Mouse (Mus musculus) bone marrow, adult 2 months (tissue): ENCODE measurements around the gene Ccndbp1. TPM values are rescaled to one million over a fixed set of nuclear protein-coding genes. Genes with fewer than 3 reads are reported as not detected.
A peak's percentile ranks its signal among the peaks of the same experiment; 100 is the strongest.
"Not testable (repeated sequence)": the region's sequence is repeated elsewhere in the genome, so short reads cannot be mapped to it uniquely, and the experiment has no call there.

Experiments
- H3K27ac ChIP-seq: fragments of 200-500 bp; 2 replicates; pipeline ENCODE4 v1.5.1; 2012; ENCODE audit warnings: low read depth, mild to moderate bottlenecking, control low read depth, inconsistent platforms, low read length; ENCODE audit not compliant: control insufficient read depth, poor library complexity, insufficient read depth
- H3K4me1 ChIP-seq: fragments of 200-500 bp; 2 replicates; pipeline ENCODE4 v1.6.1; 2011; ENCODE audit warnings: low read length; ENCODE audit not compliant: control insufficient read depth, insufficient read depth
- H3K4me3 ChIP-seq: fragments of 200-500 bp; replicated peaks from 2 replicates; pipeline ENCODE3; 2011; ENCODE audit warnings: mild to moderate bottlenecking, low read depth, low read length, control low read depth; ENCODE audit not compliant: control insufficient read depth
- CTCF ChIP-seq: fragments of 200-500 bp; IDR thresholded peaks from 2 replicates; pipeline ENCODE4 v1.5.1; 2011; ENCODE audit warnings: low read length, control low read depth; ENCODE audit not compliant: control insufficient read depth, insufficient read depth
- POLR2A ChIP-seq: fragments of 200-500 bp; IDR thresholded peaks from 2 replicates; pipeline ENCODE4 v1.6.1; 2011; ENCODE audit warnings: low read depth, mild to moderate bottlenecking, control low read depth, low read length, borderline replicate concordance; ENCODE audit not compliant: control insufficient read depth
- WGBS: fragments of 180-500 bp; shearing (Covaris S2); methylation state at CpG from one replicate; pipeline ENCODE4 v1.1.7; 2018; 5-methylcytosine and 5-hydroxymethylcytosine counted together
- polyA plus RNA-seq: library from polyadenylated mRNA; stranded (reverse); fragments of >200 nt; gene quantifications from 2 replicates; pipeline ENCODE4 v1.2.4, GENCODE M21; 2011; ENCODE audit warnings: low replicate concordance; ENCODE audit not compliant: missing spikeins, insufficient read depth, insufficient read length

The Ccndbp1 gene
- polyA plus RNA-seq, 1 experiment: 79.1 TPM

- Histone ChIP-seq H3K4me3 (no peak overlapping the region), H3K27ac (no peak overlapping the region), H3K4me1 (no peaks in the 10 kb centered on the region; the same call in 1 of the 2 replicates)
- no peak for TF ChIP-seq POLR2A
- TF ChIP-seq CTCF: no peak
- WGBS: 86% methylated on average over 4 of the region's 4 CpGs
Measured at GRCm38 (mm10) chr2:120971766-120972165, 36.4 kb upstream of the Ccndbp1 start.

- 92% methylated on average over 8 of the region's 8 CpGs for WGBS
Measured at GRCm38 (mm10) chr2:120972257-120972656, 35.9 kb upstream of the Ccndbp1 start.

GRCm38 (mm10) chr2:120972964-120973363 is 35.2 kb upstream of the Ccndbp1 start:
- peaks cover 1% of the 10 kb centered on the region; the same call in 1 of the 2 replicates for H3K4me1 ChIP-seq
- whole genome bisulfite sequencing: 33% methylated on average over 5 of the region's 5 CpGs
- TF ChIP-seq CTCF (no peak), POLR2A (no peak)
- H3K4me3 ChIP-seq: no peak overlapping the region
- H3K27ac ChIP-seq: no peak overlapping the region

More at GRCm38 (mm10) chr2:120972257-120972656, 35.9 kb upstream of the Ccndbp1 start:
- not testable (repeated sequence) for H3K4me3 ChIP-seq, H3K27ac ChIP-seq, H3K4me1 ChIP-seq

- H3K27ac ChIP-seq: no peak overlapping the region
Measured at GRCm38 (mm10) chr2:120976308-120976707, 31.9 kb upstream of the Ccndbp1 start.

GRCm38 (mm10) chr2:120976990-120977925 is 30.9 kb upstream of the Ccndbp1 start, which contains the start of gene Tmem62:
Gene Tmem62 (plus strand): TSS chr2:120977017.
- peak within 1 kb of the TSS; percentile 90 for H3K4me3 ChIP-seq
- TF ChIP-seq POLR2A (peak; percentile 73; the same call in 1 of the 2 replicates), CTCF (peak; percentile 27; the same call in 1 of the 2 replicates)
- 2% methylated on average over 71 of the region's 71 CpGs for WGBS
- peaks cover 1% of the 10 kb centered on the region; the same call in 1 of the 2 replicates for H3K4me1 ChIP-seq
- H3K27ac ChIP-seq: peak within 1 kb of the TSS; percentile 93

More at GRCm38 (mm10) chr2:120976308-120976707, 31.9 kb upstream of the Ccndbp1 start:
- Histone ChIP-seq H3K4me1 (peaks cover 1% of the 10 kb centered on the region; the same call in 1 of the 2 replicates), H3K4me3 (peak overlapping the region; percentile 30)
- 54% methylated on average over 4 of the region's 4 CpGs for WGBS
- TF ChIP-seq CTCF (peak; percentile 29; the same call in 1 of the 2 replicates), POLR2A (no peak)

- 77% methylated on average over 8 of the region's 8 CpGs for WGBS
- Histone ChIP-seq H3K27ac (peak overlapping the region; percentile 93), H3K4me1 (peaks cover 1% of the 10 kb centered on the region; the same call in 1 of the 2 replicates)
Measured at GRCm38 (mm10) chr2:120977926-120978692, 30.1 kb upstream of the Ccndbp1 start.

GRCm38 (mm10) chr2:120978693-120979037 is 29.5 kb upstream of the Ccndbp1 start:
- Histone ChIP-seq H3K4me1 (peaks cover 1% of the 10 kb centered on the region; the same call in 1 of the 2 replicates), H3K4me3 (no peak overlapping the region), H3K27ac (no peak overlapping the region)
- TF ChIP-seq POLR2A (no peak), CTCF (no peak)
- 80% methylated on average over 2 of the region's 2 CpGs for WGBS

More at GRCm38 (mm10) chr2:120977926-120978692, 30.1 kb upstream of the Ccndbp1 start:
- TF ChIP-seq CTCF: no peak
- TF ChIP-seq POLR2A: no peak
- peak overlapping the region; percentile 90 for H3K4me3 ChIP-seq

GRCm38 (mm10) chr2:120979819-120980218 is 28.4 kb upstream of the Ccndbp1 start:
- no peak for TF ChIP-seq POLR2A
- no peak for TF ChIP-seq CTCF
- Histone ChIP-seq H3K4me1 (peaks cover 1% of the 10 kb centered on the region; the same call in 1 of the 2 replicates), H3K4me3 (no peak overlapping the region), H3K27ac (no peak overlapping the region)
- 89% methylated on average over 1 of the region's 1 CpGs for WGBS
